Mouse (Mus musculus) small intestine, adult 2 months (tissue): ENCODE results near the gene Angptl4.

ENCODE experiments used
- CTCF ChIP-seq: fragments of 200-500 bp; IDR thresholded peaks from 2 replicates; pipeline ENCODE4 v1.5.1; 2012; ENCODE audit warnings: low read depth, mild to moderate bottlenecking, control low read depth, inconsistent platforms, low read length, moderate library complexity, mixed read lengths; ENCODE audit not compliant: insufficient replicate concordance, insufficient read length; ENCODE audit errors: extremely low read depth
- POLR2A ChIP-seq: fragments of 200-500 bp; IDR thresholded peaks from 2 replicates; pipeline ENCODE4 v1.6.1; 2012; ENCODE audit warnings: low read depth, mild to moderate bottlenecking, control low read depth, inconsistent platforms, low read length, moderate library complexity

DNA sequence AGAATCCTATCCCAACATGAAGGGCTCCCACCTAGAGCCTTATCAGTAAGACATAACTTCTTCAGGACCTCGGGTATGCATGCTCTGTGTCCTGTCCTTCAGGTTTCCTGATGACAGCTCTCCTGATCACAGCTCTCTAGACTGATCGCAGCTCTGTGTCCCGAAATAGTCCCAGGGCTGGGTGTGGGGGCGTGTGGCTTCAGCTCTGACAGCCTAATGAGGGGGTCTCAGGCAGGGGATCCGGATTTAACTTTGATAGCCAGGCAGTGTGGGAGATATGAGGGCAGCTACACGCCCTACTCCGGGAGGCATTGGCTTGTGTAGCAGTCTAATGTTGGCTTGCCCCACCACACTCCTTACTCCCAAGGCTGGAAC, 29.5 kb upstream of the Angptl4 start:
- TF ChIP-seq CTCF (no peak), POLR2A (no peak)
